Mouse (Mus musculus) E14TG2a.4 (cell line): Measurements from ENCODE around the gene 2010315B03Rik.

Source experiments
- CTCF ChIP-seq: conservative IDR thresholded peaks from 2 replicates; pipeline ENCODE4 v1.5.1; 2014; ENCODE audit warnings: low read length
- NANOG ChIP-seq: IDR thresholded peaks from 2 replicates; pipeline ENCODE4 v1.6.1; 2014; ENCODE audit warnings: borderline replicate concordance, low read length, mixed read lengths

- no peak for TF ChIP-seq NANOG
- no peak for TF ChIP-seq CTCF
These were observed 54.4 kb downstream of the 2010315B03Rik start for GRCm38 (mm10) chr9:124258067-124258556.
